Mouse (Mus musculus) G1E (cell line): ENCODE measurements around the gene Zfp980. TPM values are rescaled to one million over a fixed set of nuclear protein-coding genes. Genes with fewer than 3 reads are reported as not detected.

Experiments
- polyA plus RNA-seq: library from polyadenylated mRNA; stranded (reverse); fragments of >175 nt; gene quantifications from 2 replicates; pipeline ENCODE4 v1.2.3, GENCODE M21; 2012
- total RNA-seq, 2 experiments: library from RNA; stranded (forward) in 1 of 2; stranded (reverse) in 1 of 2; fragments of 200-1000 nt in 1 of 2; fragments of >200 nt in 1 of 2; fragmentation: Nextera tagmentation in 1 of 2; gene quantifications; 2 replicates each; pipeline ENCODE4 v1.2.3; 2014 to 2017

Gene Zfp980
- total and polyA plus RNA-seq, 3 experiments: 0.44 TPM; not detected in 2

Other genes starting within 250 kb of the Zfp980 start
- 116 and 136 TPM in 2 replicates for gene Zfp990, start 159.9 kb upstream of the Zfp980 start, total RNA-seq (2014; fragmentation: Nextera tagmentation)
- gene Zfp990, start 159.9 kb upstream of the Zfp980 start, total RNA-seq (2017): 22.8 and 36.1 TPM in 2 replicates
- 1.8 and 2.0 TPM in 2 replicates for gene Zfp990, start 159.9 kb upstream of the Zfp980 start, polyA plus RNA-seq
- gene Gm13212, start 85.5 kb upstream of the Zfp980 start, total RNA-seq (2014; fragmentation: Nextera tagmentation): 1.4 TPM in 2 replicates
- 1.7 and 1.8 TPM in 2 replicates for gene Gm13212, start 85.5 kb upstream of the Zfp980 start, total RNA-seq (2017)
- gene Gm13212, start 85.5 kb upstream of the Zfp980 start, polyA plus RNA-seq: 0.04 TPM in 2 replicates
- gene Zfp986, start 198.1 kb downstream of the Zfp980 start, total RNA-seq (2014; fragmentation: Nextera tagmentation): 2.6 and 3.5 TPM in 2 replicates
- gene Zfp986, start 198.1 kb downstream of the Zfp980 start, total RNA-seq (2017): 0.35 and 0.66 TPM in 2 replicates
- gene Zfp986, start 198.1 kb downstream of the Zfp980 start, polyA plus RNA-seq: not detected in 2 replicates